Mouse (Mus musculus) heart, postnatal 10 days (tissue): ENCODE results near the gene Paqr7. TPM values are rescaled to one million over a fixed set of nuclear protein-coding genes. Genes with fewer than 3 reads are reported as not detected.

Experiments used
- DNase-seq, 2 experiments: peaks; one replicate each; pipeline ENCODE4 v3.0.0; 2021
- intact Hi-C: fragments of 180-260 bp; cut with DNase I; formaldehyde crosslinking; loops from one replicate; pipeline ENCODE4 v1.15.1; 2025
- total RNA-seq, 2 experiments: library from RNA; stranded (reverse); gene quantifications; 2 replicates each; pipeline ENCODE4 v1.2.3; 2021

Gene Paqr7
- total RNA-seq, 2 experiments from 2014 or later: 9.5 to 12.7 TPM

DNA sequence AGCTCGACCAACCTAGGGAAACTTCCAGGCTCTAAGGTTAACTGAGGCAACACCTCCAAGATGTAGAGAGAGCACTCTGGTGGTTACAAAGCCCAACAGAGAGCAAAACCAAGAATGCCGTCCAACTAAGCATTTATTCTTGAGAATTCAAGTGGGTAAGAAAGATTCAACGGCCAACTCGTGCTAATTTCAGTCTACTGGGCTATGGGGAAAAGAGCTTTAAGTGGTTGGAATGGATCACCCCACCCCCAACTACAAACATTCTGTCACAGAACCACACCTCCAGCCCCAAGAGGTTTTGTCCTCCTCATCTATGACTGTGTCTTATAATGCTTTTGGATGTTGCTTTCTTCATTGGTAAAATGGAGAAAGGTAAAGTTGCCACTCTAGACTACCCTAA, 36.4 kb downstream of the Paqr7 start:
- no peak for DNase-seq
- intact Hi-C loops: loop anchor here (2.0 kb wide), 1 partner anchor 16 kb away; no protein-coding TSS in a partner anchor

GRCm38 (mm10) chr4:134533421-134533820, 36.9 kb downstream of the Paqr7 start:
- intact Hi-C loops: loop anchor here (2.0 kb wide), 1 partner anchor 17 kb away; no protein-coding TSS in a partner anchor
- no peak for DNase-seq

- intact Hi-C loops: no loop called here
- peak; percentile 78 to 82 for DNase-seq
These were observed 37.8 kb downstream of the Paqr7 start for GRCm38 (mm10) chr4:134534124-134534886.

DNA sequence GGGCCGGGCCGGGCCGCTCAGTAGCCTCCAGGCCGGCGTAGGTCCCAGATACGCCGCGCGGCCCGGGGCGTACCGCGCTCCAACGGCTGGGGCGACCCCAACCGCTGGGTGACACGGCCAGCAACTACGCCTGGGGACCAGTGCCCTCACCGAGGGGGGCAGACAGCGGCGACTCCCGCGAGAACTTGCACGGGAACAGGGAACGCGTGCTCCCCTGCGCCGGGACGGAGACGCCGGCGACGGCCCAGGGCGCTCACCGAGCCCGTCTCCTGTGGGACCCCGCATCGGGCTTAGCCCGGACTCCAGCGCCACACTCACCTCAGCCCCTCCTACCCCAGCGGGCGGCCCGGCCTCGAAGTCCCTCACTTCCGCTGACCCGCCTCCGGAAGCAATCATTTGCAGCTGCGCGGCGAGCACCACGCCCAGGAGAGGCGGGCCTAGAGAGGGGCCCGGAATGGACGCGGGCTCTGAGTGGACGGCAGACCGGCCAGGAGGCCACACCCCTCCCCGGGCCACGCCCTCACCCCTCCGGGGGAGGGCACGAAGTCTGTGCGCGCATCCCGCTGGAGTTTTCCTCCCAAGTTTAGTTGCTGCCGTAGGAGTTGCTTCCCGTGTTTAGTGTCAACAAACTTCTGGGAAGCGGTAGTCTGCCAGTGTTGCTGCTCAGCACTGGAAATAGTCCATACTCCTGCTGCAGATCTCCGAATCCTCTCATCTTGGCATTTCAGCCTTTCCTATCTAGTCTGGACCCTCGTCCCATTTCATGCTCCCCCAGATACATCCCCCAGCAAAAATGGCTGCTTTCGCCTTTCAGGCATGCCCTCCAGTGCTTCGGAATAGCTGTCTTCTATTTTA, 38.7 kb downstream of the Paqr7 start, which contains the start of gene Mtfr1l:
Gene Mtfr1l, minus strand, starts transcription at position 456 of the 855 bp plus-strand sequence.
- peak; percentile 98 to 99 for DNase-seq
- intact Hi-C loops: no loop called here

DNA sequence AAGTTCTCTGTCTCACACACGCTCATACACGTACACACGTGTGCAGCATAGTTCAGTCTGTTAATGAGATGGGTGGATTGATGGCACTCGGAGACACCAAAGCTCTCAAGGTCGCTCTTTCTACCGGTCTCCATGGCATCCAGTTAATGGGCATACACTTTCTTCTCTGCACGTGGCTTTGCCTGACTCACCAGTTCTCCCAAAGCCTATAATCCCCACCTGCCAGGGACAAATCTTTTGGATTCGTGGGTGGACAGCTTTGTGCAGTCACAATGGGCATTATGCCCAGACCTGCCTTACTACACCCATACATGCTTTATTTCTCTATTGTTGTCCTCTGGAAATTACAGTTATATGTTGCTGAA, 39.3 kb downstream of the Paqr7 start:
- intact Hi-C loops: no loop called here
- no peak for DNase-seq

- intact Hi-C loops: no loop called here
- no peak for DNase-seq
These were observed 42.6 kb downstream of the Paqr7 start for GRCm38 (mm10) chr4:134538997-134539580.

DNA sequence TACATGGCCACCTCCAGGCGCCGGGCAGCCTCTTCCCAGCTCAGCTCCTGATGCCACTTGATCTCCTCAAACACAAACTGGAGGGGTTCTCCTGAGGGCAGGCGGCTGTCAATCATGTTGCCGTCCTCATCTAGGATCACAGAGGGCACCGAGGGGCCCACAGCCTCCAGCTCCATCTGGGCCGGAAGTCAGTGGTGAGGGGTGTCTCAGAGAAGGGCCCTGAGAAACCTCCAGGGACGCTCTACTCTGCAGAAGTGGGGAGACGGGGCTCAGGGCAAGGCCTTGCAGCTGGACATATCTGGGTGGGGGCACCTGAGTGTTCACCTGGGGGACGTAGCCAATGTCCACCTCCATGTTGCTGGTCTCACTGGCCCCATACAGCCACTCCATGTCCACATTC, 46.2 kb downstream of the Paqr7 start:
- intact Hi-C loops: loop anchor here (1.0 to 5.0 kb wide), 3 partner anchors 172 to 340 kb away; no protein-coding TSS in a partner anchor
- DNase-seq: no peak

- peak; percentile 94 to 98 for DNase-seq
- intact Hi-C loops: loop anchor here (1.0 to 5.0 kb wide), 3 partner anchors 171 to 339 kb away; no protein-coding TSS in a partner anchor
These were observed 46.8 kb downstream of the Paqr7 start for GRCm38 (mm10) chr4:134543261-134543660.

GRCm38 (mm10) chr4:134546814-134547705, 50.6 kb downstream of the Paqr7 start:
- DNase-seq: peak; percentile 40 to 51
- intact Hi-C loops: no loop called here

- intact Hi-C loops: no loop called here
- DNase-seq: peak; percentile 61 to 66
These were observed 51.9 kb downstream of the Paqr7 start for GRCm38 (mm10) chr4:134548169-134548938.

GRCm38 (mm10) chr4:134549899-134550298, 53.4 kb downstream of the Paqr7 start:
- no peak for DNase-seq
- intact Hi-C loops: no loop called here

DNA sequence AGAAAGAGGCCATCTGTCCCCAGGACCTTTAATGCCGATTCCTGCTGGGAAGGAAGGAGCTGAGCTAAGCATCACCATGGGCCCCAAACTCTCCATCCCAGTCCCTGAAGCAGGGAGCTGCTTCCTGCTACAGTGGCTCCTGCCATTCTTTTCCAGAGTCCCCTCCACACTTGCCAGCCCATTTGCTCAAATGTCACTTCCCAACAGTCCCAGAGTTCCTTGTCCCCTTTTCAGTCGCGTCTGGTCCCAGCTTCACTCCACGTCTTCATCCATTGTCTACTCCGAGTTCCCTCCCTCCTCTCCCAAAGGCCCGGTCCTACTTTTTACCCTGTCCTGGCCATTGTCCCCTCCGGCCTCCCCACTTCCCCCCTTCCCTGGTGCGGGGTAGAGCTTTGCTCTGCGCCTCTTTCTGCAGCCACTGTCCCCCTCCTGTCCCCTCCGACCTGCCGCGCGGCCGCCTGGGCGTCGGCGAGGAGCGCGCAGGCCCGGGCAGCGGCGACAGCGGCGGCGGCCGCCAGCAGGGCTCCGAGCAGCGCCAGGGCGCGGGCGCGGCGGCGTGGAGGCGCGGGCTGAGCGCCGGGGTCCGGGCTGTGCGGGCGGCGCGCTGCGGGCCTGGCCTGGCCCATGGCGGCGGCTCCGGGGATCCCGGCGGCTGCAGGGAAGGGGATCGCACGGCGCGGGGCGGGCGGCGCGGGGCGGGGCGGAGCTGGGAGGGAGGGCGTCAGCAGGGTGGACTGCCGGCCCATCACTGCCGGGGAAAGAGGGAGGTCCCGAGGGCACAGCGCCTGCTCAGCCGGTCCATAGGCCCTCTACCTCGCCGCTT, 55.2 kb downstream of the Paqr7 start, which contains the start of gene Selenon:
Gene Selenon, minus strand, starts transcription at position 673 of the 823 bp plus-strand sequence.
- peak; percentile 73 to 84 for DNase-seq
- intact Hi-C loops: no loop called here

DNA sequence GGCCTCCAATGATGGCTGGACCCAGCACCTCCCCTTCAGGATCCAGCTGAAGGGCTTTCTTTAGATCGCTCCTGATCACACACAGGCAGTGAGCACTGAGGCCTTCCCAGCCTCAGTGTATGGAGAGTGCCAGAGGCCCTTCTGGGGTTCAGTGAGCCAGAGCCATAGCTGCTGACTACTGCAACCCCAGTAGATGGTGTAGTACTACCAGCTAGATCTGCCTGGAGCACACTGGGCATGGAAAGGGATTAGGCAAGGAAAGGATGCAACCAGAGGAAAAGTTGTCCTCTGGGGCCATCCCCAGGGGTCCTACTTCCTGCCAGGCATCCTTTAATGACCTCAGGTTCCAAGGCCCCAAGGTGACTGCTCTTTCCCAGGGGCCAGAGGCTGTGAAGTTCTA, 57.1 kb downstream of the Paqr7 start:
- intact Hi-C loops: no loop called here
- DNase-seq: no peak

DNA sequence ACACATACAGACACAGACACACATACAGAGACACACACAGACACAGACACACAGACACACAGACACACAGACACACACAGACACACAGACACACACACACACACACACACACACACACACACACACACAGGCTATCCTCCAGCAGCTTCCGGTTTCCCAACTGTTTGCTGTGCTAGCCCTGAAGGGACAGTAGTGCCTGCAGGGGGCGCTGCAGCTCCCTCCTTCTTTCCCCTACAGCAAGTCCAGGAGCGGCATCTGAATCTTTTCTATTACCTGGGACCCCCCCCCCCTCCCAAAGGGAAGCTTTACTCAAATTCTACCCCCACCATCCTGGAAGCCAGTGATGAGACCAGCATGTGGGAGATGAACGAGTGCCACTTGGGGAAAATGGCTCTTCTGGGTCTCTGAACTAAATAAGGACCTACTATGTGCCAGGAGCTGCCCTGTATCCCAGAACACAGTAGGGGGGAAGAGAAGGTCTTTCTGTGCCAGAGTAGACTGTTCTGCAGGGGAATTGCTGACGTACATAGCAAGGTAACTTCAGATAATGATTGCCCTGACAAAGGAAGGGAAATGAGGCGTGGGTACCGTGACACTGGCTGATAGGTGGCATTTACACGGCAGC, 59.6 kb downstream of the Paqr7 start:
- intact Hi-C loops: no loop called here
- DNase-seq: peak in 1 of 2 experiments; percentile 62

- intact Hi-C loops: no loop called here
- no peak for DNase-seq
These were observed 61.2 kb downstream of the Paqr7 start for GRCm38 (mm10) chr4:134557626-134558249.

- DNase-seq: no peak
- intact Hi-C loops: no loop called here
These were observed 62.1 kb downstream of the Paqr7 start for GRCm38 (mm10) chr4:134558570-134559113.

DNA sequence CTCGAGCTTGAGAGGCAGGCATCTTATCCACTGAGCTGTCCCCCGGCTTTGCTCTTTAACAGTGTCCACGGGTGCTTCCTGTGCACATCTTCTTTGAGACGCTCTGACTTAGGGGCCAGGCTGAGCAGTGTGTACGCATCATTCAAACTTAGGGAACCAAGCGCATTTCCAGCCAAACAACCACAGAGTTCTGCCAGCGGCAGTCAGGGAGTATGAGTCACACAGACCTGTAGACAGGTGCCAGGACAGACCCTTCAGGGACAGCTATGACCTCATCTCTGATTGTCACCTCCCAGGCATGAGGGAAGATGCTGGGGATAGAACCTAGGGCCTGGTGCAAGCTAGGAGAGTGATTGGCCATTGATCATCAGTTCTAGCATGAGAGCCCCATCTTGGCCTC, 62.7 kb downstream of the Paqr7 start:
- DNase-seq: no peak
- intact Hi-C loops: no loop called here
